Mouse (Mus musculus) midbrain, embryonic 15.5 days (tissue): ENCODE measurements around the gene Tnks2. TPM values are rescaled to one million over a fixed set of nuclear protein-coding genes. Genes with fewer than 3 reads are reported as not detected.
A peak's percentile ranks its signal among the peaks of the same experiment; 100 is the strongest.

ENCODE experiments used
- ATAC-seq: fragments of 200-750 bp; cut with Nextera tagmentation; replicated peaks from 2 replicates; pipeline ENCODE4 v1.8.0; 2017; ENCODE audit warnings: moderate TSS enrichment
- H3K27ac ChIP-seq: fragments of 300-500 bp; sonication (generic); 2 replicates; pipeline ENCODE4 v1.5.1; 2015; ENCODE audit warnings: mild to moderate bottlenecking, inconsistent platforms
- H3K27me3 ChIP-seq: fragments of 300-500 bp; sonication (generic); replicated peaks from 2 replicates; pipeline ENCODE4 v1.6.1; 2015; ENCODE audit warnings: inconsistent platforms
- H3K36me3 ChIP-seq: fragments of 300-500 bp; sonication (generic); replicated peaks from 2 replicates; pipeline ENCODE4 v1.6.1; 2015; ENCODE audit warnings: inconsistent platforms
- H3K4me1 ChIP-seq: fragments of 300-500 bp; sonication (generic); 2 replicates; pipeline ENCODE4 v1.6.1; 2015; ENCODE audit warnings: inconsistent platforms
- H3K4me2 ChIP-seq: fragments of 300-500 bp; sonication (generic); 2 replicates; pipeline ENCODE4 v1.6.1; 2015; ENCODE audit warnings: inconsistent platforms, mild to moderate bottlenecking, moderate library complexity
- H3K4me3 ChIP-seq: fragments of 300-500 bp; sonication (generic); 2 replicates; pipeline ENCODE4 v1.5.1; 2015; ENCODE audit warnings: mild to moderate bottlenecking, inconsistent platforms
- H3K9ac ChIP-seq: fragments of 300-500 bp; sonication (generic); 2 replicates; pipeline ENCODE4 v1.6.1; 2015; ENCODE audit warnings: mild to moderate bottlenecking, inconsistent platforms
- H3K9me3 ChIP-seq: fragments of 300-500 bp; sonication (generic); 2 replicates; pipeline ENCODE4 v1.6.1; 2016; ENCODE audit warnings: inconsistent platforms
- WGBS: fragments of 180-500 bp; shearing (Covaris S2); methylation state at CpG from one replicate; pipeline ENCODE4 v1.1.7; 2015; ENCODE audit warnings: mixed read lengths; 5-methylcytosine and 5-hydroxymethylcytosine counted together
- polyA plus RNA-seq: library from polyadenylated mRNA; unstranded; fragments of >200 nt; fragmentation: Nextera tagmentation; extraction: Ambion mirVana; gene quantifications from 2 replicates; pipeline ENCODE4 v1.2.1, GENCODE M21; 2015

Gene Tnks2
- polyA plus RNA-seq, 1 experiment from 2014 or later = 51.2 TPM

DNA sequence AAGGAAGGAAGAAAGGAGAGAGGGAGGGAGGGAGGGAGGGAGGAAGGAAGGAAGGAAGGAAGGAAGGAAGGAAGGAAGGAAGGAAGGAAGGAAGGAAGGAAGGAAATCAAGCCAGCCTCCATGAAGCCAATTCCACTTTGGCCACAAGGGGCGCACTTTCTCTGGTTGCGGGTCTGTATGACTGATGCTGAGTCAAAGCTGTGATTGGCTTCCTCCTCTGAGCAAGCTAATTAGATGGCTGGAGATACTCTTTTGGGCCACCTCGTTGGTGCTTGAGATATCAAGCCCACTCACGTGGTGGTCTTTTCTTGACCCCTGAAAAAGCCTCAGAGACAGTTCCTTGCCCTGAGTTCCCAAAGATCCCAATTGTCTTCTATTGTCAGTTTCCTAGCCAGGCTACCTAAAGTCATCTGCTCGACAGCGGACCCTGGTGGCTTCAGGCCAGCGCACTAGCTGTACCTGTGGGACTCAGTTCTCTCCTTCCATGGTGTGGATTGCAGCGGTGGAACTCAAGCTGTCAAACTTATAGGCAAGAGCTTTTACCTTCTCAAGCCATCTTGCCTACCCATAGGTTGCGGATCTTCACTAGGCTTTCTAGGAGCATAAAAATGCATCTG, 75.8 kb downstream of the Tnks2 start:
- Histone ChIP-seq H3K9me3 (no peaks in the 10 kb centered on the region), H3K4me2 (no peak overlapping the region), H3K4me3 (no peak overlapping the region), H3K4me1 (peaks cover 10% of the 10 kb centered on the region), H3K27me3 (no peaks in the 10 kb centered on the region), H3K27ac (no peak overlapping the region), H3K36me3 (no peaks in the 10 kb centered on the region), H3K9ac (no peak overlapping the region)
- ATAC-seq = no peak
- 26% methylated on average over 9 of the region's 9 CpGs for WGBS

DNA sequence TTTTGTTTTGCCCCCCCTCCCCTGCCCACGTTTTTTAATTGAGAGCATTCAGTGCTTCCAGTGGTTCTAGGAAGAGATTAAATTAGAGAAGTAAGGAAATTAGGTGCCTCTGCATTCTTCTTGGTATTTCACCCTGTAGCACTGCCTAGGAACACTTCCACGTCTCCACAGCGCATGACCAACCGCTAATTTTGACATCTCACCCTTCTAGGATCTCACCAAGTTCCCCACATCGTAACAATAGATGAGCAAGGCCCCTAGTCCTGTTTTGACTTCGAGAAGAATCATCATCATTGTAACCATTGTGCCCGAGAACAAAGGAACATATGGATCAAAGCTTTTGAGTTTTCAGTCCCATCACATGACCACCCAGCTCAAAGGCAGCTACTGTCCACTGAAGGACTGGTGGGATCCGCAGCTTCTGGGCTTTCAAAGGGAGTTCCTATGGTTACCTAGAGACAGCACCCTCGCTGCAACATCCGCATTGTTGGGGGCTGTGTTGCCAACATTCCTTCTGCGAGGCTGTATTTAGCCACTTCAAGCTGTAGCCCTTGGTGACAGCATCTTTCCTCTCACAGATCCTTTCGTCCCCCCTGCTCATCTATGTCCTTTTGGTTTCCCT, 76.5 kb downstream of the Tnks2 start:
- Histone ChIP-seq H3K4me1 (peaks cover 10% of the 10 kb centered on the region), H3K4me3 (no peak overlapping the region), H3K27ac (peak overlapping the region; percentile 38; the same call in 1 of the 2 replicates), H3K36me3 (no peaks in the 10 kb centered on the region), H3K27me3 (no peaks in the 10 kb centered on the region), H3K4me2 (no peak overlapping the region), H3K9ac (no peak overlapping the region), H3K9me3 (no peaks in the 10 kb centered on the region)
- 9% methylated on average over 12 of the region's 12 CpGs for WGBS
- peak; percentile 86 for ATAC-seq

DNA sequence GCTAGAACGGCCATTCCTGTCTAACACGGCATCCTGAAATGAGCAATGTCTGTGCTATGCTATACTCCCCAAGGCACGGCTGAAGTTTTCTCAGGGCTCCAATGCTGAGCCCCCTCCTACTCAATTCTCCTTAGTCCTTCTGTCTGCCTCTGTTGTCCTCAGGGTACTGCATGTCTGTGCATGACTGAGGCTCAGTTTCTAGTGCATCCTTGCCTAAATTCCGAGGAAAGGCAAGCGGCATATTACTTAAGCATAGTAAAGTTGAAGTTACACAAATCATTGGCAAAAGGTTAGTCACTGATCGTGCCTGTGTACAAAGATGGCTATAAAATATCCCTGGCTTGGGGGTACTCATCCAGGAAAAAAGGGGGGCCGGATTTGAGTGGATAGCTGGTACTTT, 79.0 kb downstream of the Tnks2 start:
- no peak overlapping the region for H3K9ac ChIP-seq
- ATAC-seq = no peak
- H3K4me1 ChIP-seq = peaks cover 19% of the 10 kb centered on the region
- WGBS = 86% methylated on average over 7 of the region's 7 CpGs
- no peak overlapping the region for H3K4me2 ChIP-seq
- no peak overlapping the region for H3K4me3 ChIP-seq
- H3K36me3 ChIP-seq = no peaks in the 10 kb centered on the region
- H3K9me3 ChIP-seq = no peaks in the 10 kb centered on the region
- H3K27me3 ChIP-seq = no peaks in the 10 kb centered on the region
- no peak overlapping the region for H3K27ac ChIP-seq

DNA sequence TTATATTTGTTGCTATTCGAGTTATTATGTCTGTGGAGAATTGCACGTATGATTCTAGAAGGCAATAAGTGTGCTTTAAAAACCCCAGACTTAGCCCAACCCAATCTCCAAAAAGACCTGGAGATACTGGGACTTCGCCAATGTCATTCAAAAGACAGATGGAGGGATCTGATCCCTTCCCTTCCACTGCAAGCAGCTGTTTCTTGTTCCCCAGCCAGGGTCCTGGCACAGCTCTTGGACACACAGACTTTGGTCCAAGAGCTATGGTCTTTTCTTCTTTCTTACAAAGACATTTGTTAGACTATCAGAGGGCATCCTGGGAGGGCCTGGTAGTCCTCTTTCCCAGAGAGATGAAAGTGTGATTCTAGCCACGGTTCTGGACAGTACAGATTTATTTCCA, 82.2 kb downstream of the Tnks2 start:
- Histone ChIP-seq H3K4me3 (no peak overlapping the region), H3K27me3 (no peaks in the 10 kb centered on the region)
- WGBS = 79% methylated on average over 4 of the region's 4 CpGs

DNA sequence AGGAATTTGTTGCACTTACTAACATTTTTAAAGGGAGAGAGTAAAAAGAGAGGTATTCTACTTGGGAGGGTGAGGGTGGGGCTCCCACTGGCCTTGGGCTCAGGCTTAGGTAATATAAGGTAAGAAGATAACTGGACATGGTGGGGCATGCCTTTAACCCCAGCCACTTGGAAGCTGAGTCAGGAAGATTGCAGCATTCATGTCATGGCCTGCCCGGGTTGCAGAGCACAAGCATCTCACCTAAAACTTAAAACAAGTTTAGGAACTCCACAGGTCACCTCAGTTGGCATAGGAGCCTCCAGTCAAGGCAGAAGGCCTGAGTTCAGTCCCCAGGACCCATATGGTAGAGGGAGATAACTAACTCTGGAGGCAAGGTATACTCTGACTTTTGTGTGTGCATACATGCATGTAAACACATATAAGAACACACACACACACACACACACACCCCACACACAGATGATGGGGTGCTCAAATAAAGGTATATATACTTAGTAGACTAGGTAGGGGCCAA, 82.9 kb downstream of the Tnks2 start:
- no peak overlapping the region for H3K27ac ChIP-seq

More for the DNA sequence above, 82.2 kb downstream of the Tnks2 start:
- Histone ChIP-seq H3K9ac (no peak overlapping the region), H3K27ac (no peak overlapping the region), H3K9me3 (no peaks in the 10 kb centered on the region), H3K4me1 (peaks cover 17% of the 10 kb centered on the region), H3K4me2 (no peak overlapping the region), H3K36me3 (no peaks in the 10 kb centered on the region)
- no peak for ATAC-seq

DNA sequence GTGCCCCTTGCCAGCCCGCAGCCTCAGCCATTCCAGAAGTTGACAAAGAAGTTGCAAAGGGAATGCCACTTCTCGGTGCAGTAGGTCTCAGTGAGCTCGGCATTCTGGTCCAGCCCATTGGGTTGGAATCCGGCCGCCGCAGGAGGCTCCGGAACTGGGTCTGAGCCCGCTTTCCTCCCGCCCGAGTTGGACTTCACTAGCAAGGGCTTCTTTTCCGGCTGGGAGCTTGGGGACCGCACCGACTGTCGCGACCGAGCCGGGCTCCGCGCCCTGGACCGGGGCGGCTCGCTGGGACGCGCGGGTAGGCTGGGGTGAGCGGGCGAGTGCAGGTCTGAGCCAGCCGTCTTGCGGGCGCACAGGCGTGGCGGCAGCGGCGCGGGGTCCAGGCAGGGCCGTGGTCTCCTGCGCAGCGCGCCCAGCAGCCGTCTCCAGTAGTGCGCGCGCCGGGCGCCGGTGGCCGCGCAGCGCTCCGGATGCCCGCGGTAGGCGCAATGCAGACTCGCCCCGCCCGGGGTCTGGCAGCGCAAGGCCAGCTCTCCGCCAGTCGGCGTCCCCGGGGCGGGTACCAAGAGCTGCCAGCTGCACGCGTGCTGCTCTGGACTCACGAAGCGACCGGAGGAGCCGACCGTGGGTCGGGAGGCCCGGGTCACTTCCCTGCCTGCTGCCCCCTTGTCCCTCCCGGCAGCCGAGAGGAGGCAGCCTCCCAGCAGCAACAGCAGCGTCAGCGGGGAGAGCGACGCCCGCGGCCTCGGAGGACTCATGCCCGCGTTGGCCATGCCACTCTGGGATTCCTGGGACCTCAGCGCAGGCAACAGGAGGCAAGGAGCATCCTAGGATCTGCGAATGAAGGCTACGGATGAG, 84.6 kb downstream of the Tnks2 start:
- no peaks in the 10 kb centered on the region for H3K27me3 ChIP-seq
- ATAC-seq = peak; percentile 92
- WGBS = under 1% methylated on average over 65 of the region's 85 CpGs

More for the DNA sequence above, 82.9 kb downstream of the Tnks2 start:
- ATAC-seq = no peak
- Histone ChIP-seq H3K36me3 (no peaks in the 10 kb centered on the region), H3K4me3 (no peak overlapping the region), H3K9me3 (no peaks in the 10 kb centered on the region), H3K4me1 (peaks cover 17% of the 10 kb centered on the region), H3K4me2 (peak overlapping the region; percentile 21), H3K27me3 (no peaks in the 10 kb centered on the region), H3K9ac (peak overlapping the region; percentile 14; the same call in 1 of the 2 replicates)
- WGBS = 91% methylated on average over 1 of the region's 1 CpGs

DNA sequence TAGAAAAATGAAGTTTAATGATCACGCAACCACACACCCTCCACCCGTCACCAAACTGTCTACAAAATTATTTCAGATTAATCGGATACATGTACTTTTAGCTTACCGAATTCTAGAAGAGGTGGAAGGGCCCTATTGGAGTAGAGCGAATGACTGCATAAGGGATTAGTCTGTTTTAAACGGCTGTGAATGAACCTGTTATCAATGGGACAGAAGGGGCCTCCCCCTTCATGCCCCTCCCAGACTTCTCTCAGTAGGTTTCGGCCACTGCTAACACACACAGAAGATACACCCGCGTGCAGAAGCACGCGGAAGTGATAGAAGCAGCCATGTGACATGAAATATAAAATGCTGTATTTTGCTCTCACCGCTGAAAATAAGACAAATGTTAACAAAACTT, 85.4 kb downstream of the Tnks2 start, which contains the start of gene Fgfbp3:
Fgfbp3 (minus strand) TSS at position 150 of the 400 bp plus-strand sequence.
- Histone ChIP-seq H3K4me1 (peaks cover 17% of the 10 kb centered on the region), H3K9me3 (no peaks in the 10 kb centered on the region), H3K9ac (peak within 1 kb of the TSS; percentile 93), H3K27ac (peak within 1 kb of the TSS; percentile 92), H3K27me3 (no peaks in the 10 kb centered on the region), H3K36me3 (no peaks in the 10 kb centered on the region), H3K4me3 (peak within 1 kb of the TSS; percentile 99), H3K4me2 (peak within 1 kb of the TSS; percentile 93)
- peak; percentile 25 for ATAC-seq
- WGBS = 4% methylated on average over 12 of the region's 12 CpGs

More for the DNA sequence above, 84.6 kb downstream of the Tnks2 start:
- H3K4me2 ChIP-seq = peak overlapping the region; percentile 93
- H3K4me1 ChIP-seq = peaks cover 17% of the 10 kb centered on the region
- no peaks in the 10 kb centered on the region for H3K36me3 ChIP-seq
- peak overlapping the region; percentile 92 for H3K27ac ChIP-seq
- no peaks in the 10 kb centered on the region for H3K9me3 ChIP-seq
- peak overlapping the region; percentile 99 for H3K4me3 ChIP-seq
- peak overlapping the region; percentile 93 for H3K9ac ChIP-seq

DNA sequence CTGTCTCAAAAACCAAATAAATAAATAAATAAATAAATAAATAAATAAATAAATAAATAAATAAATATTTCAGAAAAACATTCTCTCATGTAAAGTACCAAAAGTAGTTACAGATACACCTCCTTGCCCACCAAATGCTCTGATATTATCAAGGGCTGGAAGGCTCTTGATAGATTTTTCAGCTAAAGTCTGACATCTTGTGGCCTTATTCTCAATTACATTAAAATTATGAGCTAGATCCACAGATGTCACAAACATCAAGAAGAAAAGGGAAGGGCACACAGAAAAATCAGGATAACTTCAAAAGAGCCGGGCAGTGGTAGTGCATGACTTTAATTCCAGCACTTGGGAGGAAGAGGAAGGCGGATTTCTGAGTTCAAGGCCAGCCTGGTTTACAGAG, 88.0 kb downstream of the Tnks2 start:
- Histone ChIP-seq H3K9ac (no peak overlapping the region), H3K4me1 (peaks cover 27% of the 10 kb centered on the region), H3K4me3 (no peak overlapping the region), H3K27ac (no peak overlapping the region), H3K9me3 (no peaks in the 10 kb centered on the region), H3K4me2 (no peak overlapping the region), H3K36me3 (no peaks in the 10 kb centered on the region), H3K27me3 (no peaks in the 10 kb centered on the region)
- 36% methylated on average over 2 of the region's 2 CpGs for WGBS
- no peak for ATAC-seq

DNA sequence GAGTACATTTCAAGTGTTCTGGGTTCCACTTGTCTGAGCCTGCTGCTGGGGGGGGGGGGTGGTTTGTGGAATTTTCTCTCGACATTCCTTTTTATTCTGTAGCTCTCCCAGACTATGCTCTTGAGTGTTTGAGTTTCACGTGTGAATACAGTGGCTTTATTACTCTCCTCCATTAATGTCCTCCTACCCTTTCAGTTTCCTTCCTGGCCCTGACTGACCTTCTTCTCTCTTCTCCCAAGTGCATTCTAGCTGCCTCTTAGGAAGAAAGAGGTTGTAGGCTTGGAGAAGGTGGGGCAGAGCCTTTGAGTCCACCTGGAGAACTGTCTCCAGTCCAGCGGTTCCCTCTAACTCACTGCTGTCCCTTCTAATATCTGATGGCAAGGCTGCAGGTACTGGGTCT, 88.9 kb downstream of the Tnks2 start:
- no peaks in the 10 kb centered on the region for H3K9me3 ChIP-seq
- H3K27ac ChIP-seq = no peak overlapping the region
- H3K27me3 ChIP-seq = no peaks in the 10 kb centered on the region
- ATAC-seq = no peak
- no peak overlapping the region for H3K4me3 ChIP-seq
- no peak overlapping the region for H3K9ac ChIP-seq
- peaks cover 31% of the 10 kb centered on the region for H3K4me1 ChIP-seq
- H3K36me3 ChIP-seq = no peaks in the 10 kb centered on the region
- no peak overlapping the region for H3K4me2 ChIP-seq
- 63% methylated on average over 3 of the region's 3 CpGs for WGBS

DNA sequence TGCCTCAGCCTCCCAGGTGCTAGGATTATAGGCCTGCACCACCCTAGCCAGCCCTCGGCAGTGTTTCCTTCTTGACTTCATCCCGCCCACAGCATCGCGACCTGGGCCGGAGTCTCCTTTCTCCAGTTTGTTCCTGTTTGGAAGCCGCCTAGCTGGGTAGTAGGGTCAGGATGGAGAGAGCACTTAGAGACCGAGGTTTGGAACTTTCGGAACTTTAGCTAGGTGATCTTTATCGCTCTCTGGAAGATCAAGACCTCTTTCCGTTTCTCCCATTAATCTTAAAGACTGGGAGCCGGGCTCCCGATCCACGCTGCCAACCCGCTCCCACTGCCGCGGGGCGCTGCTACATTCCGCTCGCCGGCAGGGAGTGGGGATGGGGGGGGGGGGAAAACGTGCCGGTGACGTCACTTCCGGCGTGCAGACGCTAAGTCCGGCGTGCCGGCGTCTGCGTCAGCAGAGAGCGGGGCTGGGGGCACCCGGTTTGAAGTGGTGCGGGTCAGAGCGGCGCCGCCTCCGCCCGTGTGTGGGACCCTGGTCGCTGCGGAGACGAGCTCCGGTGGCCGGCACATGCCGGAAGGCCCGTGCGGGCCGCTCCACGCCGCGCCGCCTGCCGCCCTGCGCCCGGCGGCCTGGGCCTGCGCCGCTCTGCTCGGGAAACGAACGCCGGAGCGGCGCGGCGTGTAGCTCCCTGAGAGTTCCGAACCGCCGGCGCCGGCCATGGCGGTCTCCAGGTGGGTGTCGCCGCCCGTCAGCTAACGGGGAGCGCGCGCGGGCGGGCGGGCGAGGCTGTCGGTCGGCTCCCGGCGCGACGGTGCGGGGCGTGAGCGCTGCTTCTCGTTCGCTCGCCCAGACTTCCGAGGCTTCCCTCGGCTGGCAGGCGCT, 91.9 kb downstream of the Tnks2 start, which contains the start of gene Btaf1:
Btaf1 (plus strand) TSS at position 409 of the 882 bp plus-strand sequence.
- Histone ChIP-seq H3K36me3 (no peaks in the 10 kb centered on the region), H3K4me2 (peak within 1 kb of the TSS; percentile 74), H3K9me3 (no peaks in the 10 kb centered on the region), H3K27ac (peak within 1 kb of the TSS; percentile 92), H3K9ac (peak within 1 kb of the TSS; percentile 92), H3K4me1 (peaks cover 26% of the 10 kb centered on the region), H3K27me3 (no peaks in the 10 kb centered on the region), H3K4me3 (peak within 1 kb of the TSS; percentile 95)
- under 1% methylated on average over 84 of the region's 98 CpGs for WGBS
- peak; percentile 98 for ATAC-seq

DNA sequence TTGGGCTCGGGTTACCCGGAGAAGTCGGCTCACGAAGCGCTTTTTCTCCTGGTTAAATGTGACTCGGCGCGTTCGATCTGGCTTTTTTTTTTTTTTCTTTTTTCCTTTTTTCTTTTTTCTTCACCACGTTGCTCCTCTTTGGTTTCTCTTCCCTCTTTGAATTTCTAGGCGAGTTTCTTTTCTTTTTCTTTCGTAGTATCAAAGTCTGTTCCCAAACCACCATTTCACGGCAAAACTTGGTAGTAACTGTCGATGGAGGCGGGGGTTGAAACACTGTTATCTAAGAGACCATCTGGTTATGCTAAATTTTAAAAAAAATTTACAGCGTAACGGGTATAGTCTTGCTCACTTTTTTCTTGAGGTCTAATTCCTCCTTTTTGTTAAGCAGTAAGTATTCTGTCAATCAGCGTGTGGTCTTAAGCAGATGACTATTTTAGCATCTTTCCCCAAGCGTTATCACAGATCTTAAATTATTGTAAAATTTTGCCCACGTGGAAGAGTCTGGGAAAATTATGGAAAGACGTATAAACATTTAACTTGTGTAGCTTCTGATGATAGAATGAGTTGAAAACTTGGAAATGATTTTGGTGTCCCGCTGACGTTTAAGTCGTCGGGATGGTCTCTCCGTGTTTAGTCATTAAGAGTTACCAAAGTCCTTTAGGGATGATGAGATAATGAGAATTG, 92.7 kb downstream of the Tnks2 start:
- WGBS = 2% methylated on average over 26 of the region's 26 CpGs
- no peaks in the 10 kb centered on the region for H3K27me3 ChIP-seq
- H3K36me3 ChIP-seq = no peaks in the 10 kb centered on the region
- peak overlapping the region; percentile 92 for H3K9ac ChIP-seq
- peaks cover 26% of the 10 kb centered on the region for H3K4me1 ChIP-seq
- H3K27ac ChIP-seq = peak overlapping the region; percentile 92
- H3K9me3 ChIP-seq = no peaks in the 10 kb centered on the region
- peak overlapping the region; percentile 95 for H3K4me3 ChIP-seq
- ATAC-seq = no peak
- H3K4me2 ChIP-seq = peak overlapping the region; percentile 74
